Mouse (Mus musculus): ENCODE data around the gene Taf11.

Taf11 gene

DNA sequence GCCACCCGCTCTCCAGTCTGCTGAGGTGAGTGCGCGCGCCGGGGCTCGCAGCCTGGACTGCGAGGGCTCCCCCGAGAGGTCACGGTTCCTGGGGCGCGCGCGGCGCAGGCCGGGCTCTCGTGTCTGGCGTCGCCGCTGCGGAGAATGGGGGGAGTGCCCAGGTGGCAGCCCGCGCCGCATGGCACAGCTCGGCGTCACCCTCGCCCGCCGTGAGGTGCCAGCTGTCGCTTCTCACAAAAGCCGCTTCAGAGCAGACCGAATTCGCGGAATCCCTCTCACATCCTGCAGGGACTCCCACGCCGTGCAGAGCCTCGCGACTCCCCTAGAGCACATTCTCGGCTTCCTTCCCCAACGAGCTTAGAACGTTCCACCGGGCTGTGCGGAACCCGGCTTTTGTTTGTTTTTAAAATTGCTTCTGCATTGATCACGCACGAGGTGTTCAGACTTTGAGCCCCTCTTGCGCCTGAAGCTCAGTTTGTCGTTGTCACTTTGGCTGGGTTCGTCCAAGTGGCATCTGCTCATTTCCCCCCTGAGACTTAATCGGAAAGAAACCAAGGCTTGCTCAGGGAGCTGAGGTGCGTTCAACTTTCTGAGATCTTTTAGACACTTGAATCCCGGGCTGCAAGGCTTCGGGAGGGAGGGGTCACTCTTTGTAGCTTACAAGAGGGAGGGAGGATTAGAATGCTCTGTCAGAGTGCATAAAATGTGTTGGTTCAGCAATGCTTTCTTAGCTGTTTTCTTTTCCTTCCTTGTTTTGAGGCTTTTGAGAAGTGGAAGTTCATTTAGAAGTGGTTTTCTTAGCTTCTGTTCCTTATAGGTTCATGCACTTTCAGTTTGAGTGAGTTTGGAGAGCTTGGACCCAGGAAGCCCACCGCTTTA is at the start of gene Taf11:
Gene Taf11 (minus strand): TSS at position 223 of the 879 bp plus-strand sequence.
- DNase-seq = peak; percentile 72

DNA sequence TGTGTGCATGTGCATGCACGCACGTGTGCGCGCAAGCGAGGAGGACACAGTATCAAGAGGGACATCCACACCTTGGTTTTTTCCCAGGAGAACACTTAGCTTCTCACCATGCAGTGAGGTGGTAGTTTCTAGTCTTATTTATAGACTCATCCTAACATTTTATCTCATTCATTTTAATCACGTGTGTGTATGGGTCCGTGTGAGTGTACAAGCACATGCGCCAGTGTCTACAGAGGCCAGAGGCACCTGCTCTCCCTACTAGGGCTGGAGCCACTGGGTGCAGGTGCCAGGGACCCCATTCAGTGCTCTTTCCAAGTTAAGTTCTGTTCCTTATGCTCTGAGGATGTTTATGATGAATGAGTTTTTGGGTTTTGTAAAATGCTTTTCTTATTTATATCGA is 48.0 kb upstream of the Taf11 start:
- no peak for DNase-seq

DNA sequence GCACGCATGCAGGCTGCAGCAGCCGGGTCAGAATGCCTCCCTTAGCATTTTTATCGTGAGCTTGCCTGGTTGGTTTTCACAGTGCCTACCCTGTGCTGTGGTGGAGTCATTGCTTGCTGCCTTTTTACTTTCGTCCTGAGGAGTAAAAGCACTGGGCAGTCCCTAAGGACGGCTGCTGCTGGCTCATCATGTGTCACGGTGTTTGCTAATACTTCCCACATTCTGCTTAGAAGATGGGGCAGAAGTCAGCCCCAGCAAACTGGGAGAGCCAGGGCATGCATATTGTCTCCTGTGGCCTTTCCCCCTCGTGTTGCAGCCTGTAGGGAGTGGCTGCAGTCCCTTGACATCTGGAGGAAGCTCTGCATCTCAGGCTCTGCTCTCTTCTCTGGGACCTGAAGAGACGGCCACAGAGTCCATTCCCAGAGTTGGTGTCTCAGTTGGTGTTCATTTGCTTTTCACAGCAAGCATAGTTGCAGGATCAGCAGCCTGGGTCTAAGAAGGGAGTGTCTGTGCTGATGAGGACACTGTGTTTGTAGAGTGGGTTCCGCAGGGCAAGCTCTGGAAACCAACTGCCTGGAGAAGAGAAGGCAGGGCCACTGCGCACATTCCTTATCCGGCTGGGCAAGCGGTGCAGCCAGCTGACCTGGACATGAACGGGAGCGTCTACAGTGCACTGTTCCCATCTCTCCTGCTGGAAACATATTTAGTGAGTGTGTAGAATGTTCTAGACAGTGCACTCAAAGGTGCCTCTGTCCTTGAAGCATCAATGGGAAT is 45.2 kb upstream of the Taf11 start:
- no peak for DNase-seq

- no peak for DNase-seq
These were observed 43.5 kb upstream of the Taf11 start for GRCm38 (mm10) chr17:27953136-27953535.

- no peak for DNase-seq
These were observed 37.5 kb upstream of the Taf11 start for GRCm38 (mm10) chr17:27947155-27947554.

- no peak for DNase-seq
These were observed 36.7 kb upstream of the Taf11 start for GRCm38 (mm10) chr17:27946371-27946770.

DNA sequence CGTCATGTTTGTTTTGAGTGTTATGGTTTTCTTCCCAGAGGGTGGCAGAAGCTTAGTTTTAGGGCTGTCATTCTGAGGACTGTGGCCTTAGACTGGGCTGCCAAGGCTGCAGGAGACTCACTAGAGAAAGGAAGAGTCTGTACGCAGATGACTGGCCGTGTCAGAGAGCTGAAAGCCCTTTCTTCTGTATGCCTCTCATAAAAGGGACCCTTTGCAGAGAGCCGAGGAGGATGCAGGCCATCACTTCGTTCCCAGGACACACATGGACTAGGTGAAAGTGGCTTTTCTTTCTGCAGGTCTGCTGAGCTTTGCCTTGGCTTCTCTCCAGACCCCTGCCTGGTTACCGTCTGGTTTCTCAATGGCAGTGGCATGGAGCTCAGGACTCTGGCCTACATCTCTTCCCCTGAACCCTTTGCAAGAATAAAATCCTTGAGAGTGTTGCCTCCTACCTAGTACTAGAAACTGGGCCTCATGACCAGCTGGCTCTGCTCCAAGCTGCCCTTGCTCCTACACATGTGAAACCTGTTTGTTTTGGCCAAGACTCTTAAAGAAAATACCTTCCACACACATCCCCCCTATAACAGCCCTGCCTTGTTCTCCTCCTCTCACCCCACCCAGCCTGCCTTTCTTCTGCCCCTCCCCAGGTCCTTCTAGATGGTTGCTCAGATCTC is 36.0 kb upstream of the Taf11 start:
- no peak for DNase-seq

DNA sequence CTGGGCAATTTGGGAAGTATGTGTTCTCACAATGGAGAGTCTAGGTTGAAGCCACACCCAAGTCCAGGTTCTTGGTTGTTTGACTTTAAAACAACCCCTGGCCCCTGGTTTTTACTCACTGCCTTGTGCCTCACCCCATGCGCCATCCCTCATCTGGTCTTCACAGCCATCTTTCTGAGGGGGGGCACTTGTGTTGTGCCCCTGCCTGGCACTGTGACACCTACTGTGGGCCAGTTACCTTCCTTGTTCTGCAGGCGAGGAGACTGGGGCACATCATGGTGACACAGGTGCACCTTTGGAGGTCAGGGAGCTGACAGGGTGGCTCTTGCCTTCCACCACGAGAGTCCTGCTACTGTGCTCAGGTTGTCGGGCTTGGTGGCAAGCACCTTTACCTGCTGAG is 32.5 kb upstream of the Taf11 start:
- no peak for DNase-seq

- DNase-seq = no peak
These were observed 32.1 kb upstream of the Taf11 start for GRCm38 (mm10) chr17:27941698-27942097.

- no peak for DNase-seq
These were observed 31.5 kb upstream of the Taf11 start for GRCm38 (mm10) chr17:27941178-27941577.

DNA sequence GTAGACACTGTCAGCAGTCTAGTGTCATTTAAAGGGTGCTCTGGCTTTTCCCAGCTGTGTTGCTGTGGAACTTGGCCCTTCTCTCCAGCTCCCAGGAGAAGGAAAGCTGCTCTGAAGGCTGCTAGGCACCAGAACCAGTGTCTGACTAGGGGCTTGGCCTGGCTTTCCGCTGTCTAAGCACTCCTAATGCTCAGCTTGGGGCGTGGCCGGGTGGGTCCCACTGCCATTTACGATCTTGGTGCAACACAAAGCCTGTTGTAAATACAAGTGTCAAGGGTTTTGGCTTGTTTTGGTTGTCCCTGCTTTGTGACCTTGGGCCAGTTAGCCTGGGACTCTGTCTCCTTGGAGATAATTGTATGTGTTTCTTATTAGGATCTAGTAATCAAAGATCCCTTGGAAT is 30.7 kb upstream of the Taf11 start:
- DNase-seq = no peak

GRCm38 (mm10) chr17:27939028-27939427 is 29.4 kb upstream of the Taf11 start:
- no peak for DNase-seq

- DNase-seq = no peak
These were observed 28.6 kb upstream of the Taf11 start for GRCm38 (mm10) chr17:27938121-27938754.

DNA sequence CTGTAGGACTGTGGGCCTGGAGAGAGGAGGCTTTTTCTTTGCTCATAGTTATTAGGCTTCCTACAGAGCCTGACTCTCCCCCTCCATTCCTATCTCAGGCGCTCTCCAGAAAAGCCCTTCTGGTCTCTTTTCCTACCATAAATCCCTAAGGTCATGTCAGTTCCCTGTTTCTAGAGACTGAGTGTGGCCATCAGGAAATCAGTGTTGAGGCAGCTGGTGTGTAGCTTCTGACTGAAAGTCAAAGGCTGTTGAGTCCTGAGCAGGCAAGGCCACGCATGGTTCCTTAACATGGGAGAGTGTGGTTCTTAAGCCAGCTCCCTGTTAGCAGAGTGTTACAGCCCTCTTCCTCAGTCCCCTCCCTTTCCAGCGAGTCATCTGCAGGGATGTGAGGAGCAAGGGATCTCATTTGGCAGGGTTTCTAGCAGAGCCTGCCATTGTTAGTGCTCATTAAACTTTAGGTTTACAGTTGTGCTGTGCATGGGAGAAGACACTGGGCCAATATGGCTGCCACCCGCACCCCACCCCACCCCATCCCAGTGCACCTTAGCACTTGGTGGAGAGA is 27.5 kb upstream of the Taf11 start:
- no peak for DNase-seq

DNA sequence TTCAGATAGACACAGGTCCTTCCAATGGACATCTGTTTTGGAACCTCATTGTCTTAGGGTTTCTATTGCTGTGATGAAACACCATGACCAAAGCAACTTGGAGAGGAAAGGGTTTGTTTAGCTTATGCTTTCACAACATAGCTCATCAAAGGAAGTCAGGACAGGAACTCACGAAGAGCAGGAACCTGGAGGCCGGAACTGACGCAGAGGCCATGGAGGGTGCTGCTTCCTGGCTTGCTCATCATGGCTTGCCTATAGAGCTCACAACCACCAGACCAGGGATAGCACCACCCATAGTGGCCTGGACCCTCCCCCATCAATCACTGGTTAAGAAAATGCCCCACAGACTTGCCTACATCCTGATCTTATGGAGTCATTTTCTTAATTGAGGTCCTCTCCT is 25.4 kb upstream of the Taf11 start:
- no peak for DNase-seq

- no peak for DNase-seq
These were observed 24.7 kb upstream of the Taf11 start for GRCm38 (mm10) chr17:27934136-27934910.

GRCm38 (mm10) chr17:27931826-27932225 is 22.2 kb upstream of the Taf11 start:
- no peak for DNase-seq

- no peak for DNase-seq
These were observed 20.6 kb upstream of the Taf11 start for GRCm38 (mm10) chr17:27930291-27930690.

DNA sequence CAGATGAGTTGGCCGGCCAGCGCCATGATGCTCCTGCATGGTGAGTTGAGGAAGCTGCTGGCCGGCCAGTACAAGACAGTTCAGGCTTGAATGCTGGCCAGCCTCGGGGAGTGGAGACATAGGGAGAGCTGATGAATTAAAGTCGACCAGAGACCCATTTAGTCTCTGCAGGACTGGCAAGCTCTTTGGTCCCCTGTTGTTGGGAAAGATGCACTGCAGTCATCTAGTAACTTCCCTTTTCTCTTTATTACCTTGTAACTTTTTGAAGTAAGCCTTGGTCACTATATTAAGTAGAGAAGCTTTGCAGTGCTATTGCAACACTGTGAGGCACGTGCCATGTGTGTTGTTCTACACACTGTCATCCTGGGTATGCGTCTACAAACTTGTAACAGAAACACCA is 15.9 kb upstream of the Taf11 start:
- no peak for DNase-seq

DNA sequence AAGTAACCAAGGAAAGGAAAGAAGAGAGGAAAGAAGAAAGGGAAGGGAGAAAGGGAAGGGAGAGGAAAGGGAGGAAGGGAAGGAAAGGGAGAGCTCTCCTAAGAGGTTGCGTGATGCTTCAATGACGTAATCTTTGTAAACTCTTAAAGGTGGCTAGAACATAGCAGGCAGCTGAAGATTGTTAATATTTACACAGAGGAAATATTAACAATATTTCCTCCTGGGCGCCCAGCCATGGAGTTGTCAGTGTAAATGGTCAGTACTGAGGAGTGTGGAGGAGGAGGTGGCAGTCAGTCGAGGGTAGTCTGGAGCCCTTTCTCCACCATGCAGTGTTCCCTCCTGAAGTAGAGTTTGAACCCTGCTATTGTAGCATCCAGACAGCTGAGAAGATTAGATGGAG is 15.4 kb upstream of the Taf11 start:
- DNase-seq = no peak

- DNase-seq = no peak
These were observed 12.6 kb upstream of the Taf11 start for GRCm38 (mm10) chr17:27922174-27922712.

DNA sequence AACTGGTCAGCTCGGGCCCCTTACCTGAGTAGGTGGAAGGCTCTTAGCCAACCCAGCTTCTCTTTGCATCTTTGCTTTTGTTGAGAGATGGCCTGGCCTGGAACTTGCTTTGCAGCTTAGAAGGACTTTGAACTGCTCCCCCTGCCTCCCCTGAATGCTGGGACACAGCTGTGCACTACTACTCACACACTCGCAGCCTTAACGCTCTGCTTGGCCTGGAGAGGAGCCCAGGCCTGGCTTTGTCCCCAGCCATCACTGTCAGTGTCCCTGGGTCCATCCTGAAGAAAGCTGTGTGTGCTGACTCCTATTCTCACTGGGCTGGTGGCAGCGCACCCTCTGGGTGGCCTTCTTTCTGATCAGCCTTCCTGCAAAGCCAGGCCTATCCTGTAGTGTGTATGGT is 11.0 kb upstream of the Taf11 start:
- no peak for DNase-seq
